Mouse (Mus musculus): ENCODE measurements at regions not wholly inside any gene's neighbourhood (a gene's known extent, or its start where the extent isn't known, plus 50 kb on each side); places are given as distances from the start of the nearest gene placed in this dataset.

GRCm38 (mm10) chr13:32649982-32650381 lies 133.8 kb downstream of the Mylk4 start:
- no peak for ATAC-seq (ENCODE audit: low FRiP score)
- 71% methylated on average over 9 of the region's 9 CpGs for WGBS
- Histone ChIP-seq H3K36me3 (ENCODE audit: control insufficient read depth, insufficient read depth, low read length) (no peaks in the 10 kb centered on the region), H3K27me3 (ENCODE audit: control insufficient read depth, insufficient read depth, low read length) (no peaks in the 10 kb centered on the region), H3K4me3 (ENCODE audit: low read depth, low read length) (no peak overlapping the region), H3K4me1 (ENCODE audit: control insufficient read depth, insufficient read depth, low read length) (no peaks in the 10 kb centered on the region), H3K27ac (ENCODE audit: low read depth, low read length) (no peak overlapping the region), H3K9ac (ENCODE audit: low read length) (no peak overlapping the region), H3K4me2 (no peak overlapping the region), H3K9me3 (ENCODE audit: control insufficient read depth, low read length) (no peaks in the 10 kb centered on the region)
- no peak for DNase-seq (ENCODE audit: low spot score, missing footprints)

- 65% methylated on average over 5 of the region's 5 CpGs for WGBS
- no peak for ATAC-seq (ENCODE audit: low FRiP score)
Observed at GRCm38 (mm10) chr13:32643030-32643750, 140.6 kb downstream of the Mylk4 start.

DNA sequence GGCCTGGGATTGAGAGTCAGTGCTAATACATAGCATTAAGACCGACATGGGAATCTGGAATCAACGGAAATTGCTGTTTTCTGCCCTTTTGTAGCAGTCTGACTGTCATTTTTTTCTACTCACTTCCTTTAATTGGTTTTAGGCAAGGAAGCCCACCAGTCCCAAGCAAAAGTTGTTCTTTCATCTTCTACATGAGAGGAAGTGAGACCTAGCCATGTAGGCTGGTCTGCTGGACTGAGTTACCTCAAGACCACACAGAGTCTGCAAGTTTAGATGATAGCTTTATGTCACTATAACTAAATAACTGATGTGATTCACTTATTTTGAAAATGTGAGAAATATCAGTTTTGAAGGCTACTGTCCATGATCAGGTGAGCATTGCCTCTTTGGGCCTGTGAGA lies 142.8 kb downstream of the Mylk4 start:
- 90% methylated on average over 2 of the region's 2 CpGs for WGBS
- ATAC-seq (ENCODE audit: low FRiP score): no peak
- Histone ChIP-seq H3K27me3 (ENCODE audit: control insufficient read depth, insufficient read depth, low read length) (no peaks in the 10 kb centered on the region), H3K27ac (ENCODE audit: low read depth, low read length) (no peak overlapping the region), H3K9me3 (ENCODE audit: control insufficient read depth, low read length) (no peaks in the 10 kb centered on the region), H3K4me1 (ENCODE audit: control insufficient read depth, insufficient read depth, low read length) (no peaks in the 10 kb centered on the region), H3K4me2 (no peak overlapping the region), H3K36me3 (ENCODE audit: control insufficient read depth, insufficient read depth, low read length) (no peaks in the 10 kb centered on the region), H3K4me3 (ENCODE audit: low read depth, low read length) (no peak overlapping the region), H3K9ac (ENCODE audit: low read length) (no peak overlapping the region)
- DNase-seq (ENCODE audit: low spot score, missing footprints): no peak

More at GRCm38 (mm10) chr13:32643030-32643750, 140.6 kb downstream of the Mylk4 start:
- no peaks in the 10 kb centered on the region for H3K4me1 ChIP-seq (ENCODE audit: control insufficient read depth, insufficient read depth, low read length)
- H3K27ac ChIP-seq (ENCODE audit: low read depth, low read length): no peak overlapping the region
- no peaks in the 10 kb centered on the region for H3K9me3 ChIP-seq (ENCODE audit: control insufficient read depth, low read length)
- H3K27me3 ChIP-seq (ENCODE audit: control insufficient read depth, insufficient read depth, low read length): no peaks in the 10 kb centered on the region
- DNase-seq (ENCODE audit: low spot score, missing footprints): no peak
- no peak overlapping the region for H3K9ac ChIP-seq (ENCODE audit: low read length)
- no peak overlapping the region for H3K4me2 ChIP-seq
- H3K36me3 ChIP-seq (ENCODE audit: control insufficient read depth, insufficient read depth, low read length): no peaks in the 10 kb centered on the region
- no peak overlapping the region for H3K4me3 ChIP-seq (ENCODE audit: low read depth, low read length)

- Histone ChIP-seq H3K36me3 (ENCODE audit: control insufficient read depth, insufficient read depth, low read length) (no peaks in the 10 kb centered on the region), H3K4me3 (ENCODE audit: low read depth, low read length) (no peak overlapping the region), H3K9ac (ENCODE audit: low read length) (no peak overlapping the region), H3K4me2 (no peak overlapping the region), H3K27me3 (ENCODE audit: control insufficient read depth, insufficient read depth, low read length) (no peaks in the 10 kb centered on the region), H3K9me3 (ENCODE audit: control insufficient read depth, low read length) (no peaks in the 10 kb centered on the region), H3K4me1 (ENCODE audit: control insufficient read depth, insufficient read depth, low read length) (no peaks in the 10 kb centered on the region), H3K27ac (ENCODE audit: low read depth, low read length) (no peak overlapping the region)
- no peak for ATAC-seq (ENCODE audit: low FRiP score)
- no peak for DNase-seq (ENCODE audit: low spot score, missing footprints)
Observed at GRCm38 (mm10) chr13:32630122-32630732, 153.5 kb downstream of the Mylk4 start.

DNA sequence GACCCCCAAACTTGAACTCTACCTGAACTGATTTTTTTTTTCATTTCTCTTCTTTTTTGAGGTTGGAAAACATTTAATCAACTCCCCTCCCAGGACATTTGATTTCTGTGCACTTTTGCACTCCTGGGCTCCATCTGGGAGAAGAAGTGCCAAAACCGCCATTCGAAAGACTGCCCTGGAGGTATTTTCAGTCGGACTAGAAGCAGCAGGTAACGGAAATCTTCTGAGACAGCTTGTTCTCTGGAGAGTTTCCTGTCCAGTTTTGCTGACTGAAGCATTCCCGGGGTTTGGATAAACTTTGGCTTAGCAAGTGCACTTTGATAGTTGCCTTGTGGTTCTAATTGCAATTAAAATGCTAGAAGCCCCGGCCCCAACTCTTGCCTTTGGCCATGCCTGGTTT lies 169.8 kb downstream of the Mylk4 start:
- WGBS: 55% methylated on average over 6 of the region's 6 CpGs
- Histone ChIP-seq H3K27ac (ENCODE audit: low read depth, low read length) (no peak overlapping the region), H3K4me1 (ENCODE audit: control insufficient read depth, insufficient read depth, low read length) (no peaks in the 10 kb centered on the region), H3K4me3 (ENCODE audit: low read depth, low read length) (no peak overlapping the region), H3K9me3 (ENCODE audit: control insufficient read depth, low read length) (no peaks in the 10 kb centered on the region), H3K36me3 (ENCODE audit: control insufficient read depth, insufficient read depth, low read length) (no peaks in the 10 kb centered on the region), H3K9ac (ENCODE audit: low read length) (no peak overlapping the region), H3K4me2 (no peak overlapping the region), H3K27me3 (ENCODE audit: control insufficient read depth, insufficient read depth, low read length) (no peaks in the 10 kb centered on the region)
- ATAC-seq (ENCODE audit: low FRiP score) (no peak), DNase-seq (ENCODE audit: low spot score, missing footprints) (no peak)

GRCm38 (mm10) chr13:32611551-32612295 lies 172.0 kb downstream of the Mylk4 start:
- no peaks in the 10 kb centered on the region for H3K27me3 ChIP-seq (ENCODE audit: control insufficient read depth, insufficient read depth, low read length)
- no peaks in the 10 kb centered on the region for H3K4me1 ChIP-seq (ENCODE audit: control insufficient read depth, insufficient read depth, low read length)
- H3K9me3 ChIP-seq (ENCODE audit: control insufficient read depth, low read length): no peaks in the 10 kb centered on the region
- no peak overlapping the region for H3K27ac ChIP-seq (ENCODE audit: low read depth, low read length)
- no peak for DNase-seq (ENCODE audit: low spot score, missing footprints)
- no peak overlapping the region for H3K4me3 ChIP-seq (ENCODE audit: low read depth, low read length)
- H3K9ac ChIP-seq (ENCODE audit: low read length): no peak overlapping the region
- no peak for ATAC-seq (ENCODE audit: low FRiP score)
- H3K36me3 ChIP-seq (ENCODE audit: control insufficient read depth, insufficient read depth, low read length): no peaks in the 10 kb centered on the region
- H3K4me2 ChIP-seq: no peak overlapping the region
- WGBS: 71% methylated on average over 13 of the region's 13 CpGs

GRCm38 (mm10) chr13:32610970-32611369 lies 172.8 kb downstream of the Mylk4 start:
- Histone ChIP-seq H3K27ac (ENCODE audit: low read depth, low read length) (no peak overlapping the region), H3K9me3 (ENCODE audit: control insufficient read depth, low read length) (no peaks in the 10 kb centered on the region), H3K27me3 (ENCODE audit: control insufficient read depth, insufficient read depth, low read length) (no peaks in the 10 kb centered on the region), H3K36me3 (ENCODE audit: control insufficient read depth, insufficient read depth, low read length) (no peaks in the 10 kb centered on the region), H3K4me2 (no peak overlapping the region), H3K4me1 (ENCODE audit: control insufficient read depth, insufficient read depth, low read length) (no peaks in the 10 kb centered on the region), H3K4me3 (ENCODE audit: low read depth, low read length) (no peak overlapping the region), H3K9ac (ENCODE audit: low read length) (no peak overlapping the region)
- 66% methylated on average over 5 of the region's 5 CpGs for WGBS
- ATAC-seq (ENCODE audit: low FRiP score) (no peak), DNase-seq (ENCODE audit: low spot score, missing footprints) (no peak)

GRCm38 (mm10) chr13:32608413-32608812 lies 175.3 kb downstream of the Mylk4 start:
- no peak for ATAC-seq (ENCODE audit: low FRiP score)
- DNase-seq (ENCODE audit: low spot score, missing footprints): no peak
- H3K4me2 ChIP-seq: no peak overlapping the region
- no peak overlapping the region for H3K27ac ChIP-seq (ENCODE audit: low read depth, low read length)
- no peaks in the 10 kb centered on the region for H3K9me3 ChIP-seq (ENCODE audit: control insufficient read depth, low read length)
- WGBS: 69% methylated on average over 3 of the region's 3 CpGs
- H3K9ac ChIP-seq (ENCODE audit: low read length): no peak overlapping the region
- no peaks in the 10 kb centered on the region for H3K36me3 ChIP-seq (ENCODE audit: control insufficient read depth, insufficient read depth, low read length)
- H3K27me3 ChIP-seq (ENCODE audit: control insufficient read depth, insufficient read depth, low read length): no peaks in the 10 kb centered on the region
- no peak overlapping the region for H3K4me3 ChIP-seq (ENCODE audit: low read depth, low read length)
- H3K4me1 ChIP-seq (ENCODE audit: control insufficient read depth, insufficient read depth, low read length): no peaks in the 10 kb centered on the region

GRCm38 (mm10) chr13:32603925-32604590 lies 179.7 kb downstream of the Mylk4 start:
- Histone ChIP-seq H3K4me2 (no peak overlapping the region), H3K27me3 (ENCODE audit: control insufficient read depth, insufficient read depth, low read length) (no peaks in the 10 kb centered on the region), H3K9ac (ENCODE audit: low read length) (no peak overlapping the region), H3K36me3 (ENCODE audit: control insufficient read depth, insufficient read depth, low read length) (no peaks in the 10 kb centered on the region), H3K27ac (ENCODE audit: low read depth, low read length) (no peak overlapping the region), H3K4me3 (ENCODE audit: low read depth, low read length) (no peak overlapping the region), H3K4me1 (ENCODE audit: control insufficient read depth, insufficient read depth, low read length) (no peaks in the 10 kb centered on the region), H3K9me3 (ENCODE audit: control insufficient read depth, low read length) (no peaks in the 10 kb centered on the region)
- WGBS: 87% methylated on average over 8 of the region's 8 CpGs
- ATAC-seq (ENCODE audit: low FRiP score): no peak
- DNase-seq (ENCODE audit: low spot score, missing footprints): no peak
